In the genomic region with DNA sequence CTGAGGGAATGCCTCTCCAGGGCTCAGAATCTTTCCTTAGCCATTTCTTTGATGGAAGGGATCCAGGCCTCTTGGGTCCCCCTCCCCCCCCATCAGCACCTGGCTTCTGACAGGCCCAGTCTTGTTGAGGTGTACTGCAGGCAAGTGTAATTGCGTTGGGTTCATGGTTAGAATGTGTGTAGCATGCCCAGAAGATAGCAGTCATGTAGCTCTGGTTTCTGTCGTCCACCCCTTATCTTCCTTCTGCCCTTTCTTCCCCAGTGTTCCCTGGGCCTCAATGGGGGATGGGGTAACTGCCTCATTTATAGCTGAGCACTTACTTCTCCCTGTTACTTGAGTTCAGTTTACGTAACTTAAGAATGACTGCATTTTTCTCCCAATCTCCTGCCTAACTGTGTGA, we compare ENCODE assay signal across 9 mouse cellular contexts.
DNase-seq lines count a peak whose midpoint lies in the region; ATAC-seq and TF ChIP-seq lines count a peak whose summit lies in the region.
"Had no signal": no experiment of that assay in that cellular context is flagged by ENCODE, and none has a peak within 500 bp of the region (broad histone marks: within the 10 kb centered on the region; RNA-seq: fewer than 3 reads in every experiment).

No protein-coding gene starts in this region.

- no peaks in the 10 kb centered on the region; the same call in 1 of the 2 replicates for H3K36me3 ChIP-seq in forebrain, embryonic 10.5 days (replicated peaks)
- peaks cover 6% of the 10 kb centered on the region; the same call in 1 of the 2 replicates for H3K36me3 ChIP-seq in forebrain, embryonic 13.5 days (ENCODE audit: poor library complexity, severe bottlenecking)
- peaks cover 82% of the 10 kb centered on the region for H3K36me3 ChIP-seq in G1E (replicated peaks)
- peaks cover 22% of the 10 kb centered on the region for H3K36me3 ChIP-seq in heart, embryonic 13.5 days
- peaks cover 35% of the 10 kb centered on the region for H3K36me3 ChIP-seq in liver, adult 2 months (ENCODE audit: control insufficient read depth, insufficient read depth, low read length)
- H3K36me3 ChIP-seq in hindbrain, embryonic 14.5 days (replicated peaks; ENCODE audit: control insufficient read depth, insufficient read depth) = no peaks in the 10 kb centered on the region
- H3K36me3 ChIP-seq in hindbrain, embryonic 16.5 days (ENCODE audit: control insufficient read depth, insufficient read depth, low read length) = no peaks in the 10 kb centered on the region

- no peak overlapping the region for H3K4me3 ChIP-seq in forebrain, embryonic 10.5 days
- no peak overlapping the region for H3K4me3 ChIP-seq in forebrain, embryonic 13.5 days
- H3K4me3 ChIP-seq in G1E (ENCODE audit: low read depth, low read length) = peak overlapping the region; percentile 34; the same call in 1 of the 2 replicates
- no peak overlapping the region for H3K4me3 ChIP-seq in heart, embryonic 13.5 days
- no peak overlapping the region for H3K4me3 ChIP-seq in liver, adult 2 months (ENCODE audit: insufficient read depth, low read depth, low read length)
- no peak overlapping the region for H3K4me3 ChIP-seq in hindbrain, embryonic 14.5 days (replicated peaks; ENCODE audit: low read length)
- no peak overlapping the region for H3K4me3 ChIP-seq in hindbrain, embryonic 16.5 days (ENCODE audit: low read length)

- peaks cover 2% of the 10 kb centered on the region; the same call in 1 of the 2 replicates for H3K79me2 ChIP-seq in liver, adult 2 months (ENCODE audit: control insufficient read depth, insufficient read depth, low read length)

- H3K9me3 ChIP-seq in forebrain, embryonic 10.5 days = no peaks in the 10 kb centered on the region
- H3K9me3 ChIP-seq in forebrain, embryonic 13.5 days (replicated peaks) = no peaks in the 10 kb centered on the region
- H3K9me3 ChIP-seq in G1E (replicated peaks) = no peaks in the 10 kb centered on the region
- no peaks in the 10 kb centered on the region for H3K9me3 ChIP-seq in heart, embryonic 13.5 days
- no peaks in the 10 kb centered on the region for H3K9me3 ChIP-seq in hindbrain, embryonic 14.5 days (ENCODE audit: control insufficient read depth, low read length)
- no peaks in the 10 kb centered on the region for H3K9me3 ChIP-seq in hindbrain, embryonic 16.5 days (ENCODE audit: control insufficient read depth, low read length)

- peaks cover 24% of the 10 kb centered on the region for H3K4me1 ChIP-seq in forebrain, embryonic 10.5 days
- H3K4me1 ChIP-seq in forebrain, embryonic 13.5 days = 0 out of 2 replicates have a peak, but pooled peaks cover 4% of the 10 kb centered on the region
- H3K4me1 ChIP-seq in G1E (ENCODE audit: insufficient read depth, low read depth, low read length) = peaks cover 77% of the 10 kb centered on the region
- H3K4me1 ChIP-seq in heart, embryonic 13.5 days = peaks cover 46% of the 10 kb centered on the region
- H3K4me1 ChIP-seq in liver, adult 2 months (ENCODE audit: control insufficient read depth, insufficient read depth, low read length) = peaks cover 3% of the 10 kb centered on the region; the same call in 1 of the 2 replicates
- H3K4me1 ChIP-seq in hindbrain, embryonic 14.5 days (replicated peaks; ENCODE audit: control insufficient read depth, insufficient read depth, low read length) = no peaks in the 10 kb centered on the region; the same call in 1 of the 2 replicates
- H3K4me1 ChIP-seq in hindbrain, embryonic 16.5 days (ENCODE audit: control insufficient read depth, insufficient read depth, low read depth, low read length) = no peaks in the 10 kb centered on the region

- DNase-seq in forebrain, embryonic 10.5 days (ENCODE audit: extremely low spot score, low spot score) = no peak
- DNase-seq in G1E (ENCODE audit: low spot score) = peak; percentile 35
- DNase-seq in liver, adult 2 months (ENCODE audit: extremely low read depth, low read depth, low spot score) = peak; percentile 37
- DNase-seq in hindbrain, embryonic 14.5 days (ENCODE audit: low spot score) = no peak
- no peak for DNase-seq in B cell, adult 2 months
- DNase-seq: left cerebral cortex, postnatal 4 days had no signal

- no peak for ATAC-seq in forebrain, embryonic 13.5 days
- ATAC-seq in G1E (ENCODE audit: extremely low read depth, insufficient number of reproducible peaks, low FRiP score, poor library complexity, severe bottlenecking) = peak; percentile 62
- ATAC-seq in heart, embryonic 13.5 days (ENCODE audit: extremely low read depth, insufficient number of reproducible peaks, low FRiP score, low TSS enrichment) = no peak
- ATAC-seq in hindbrain, embryonic 14.5 days (ENCODE audit: low FRiP score) = no peak
- ATAC-seq in hindbrain, embryonic 16.5 days = no peak

- H3K27me3 ChIP-seq in forebrain, embryonic 10.5 days (ENCODE audit: poor library complexity, severe bottlenecking) = no peaks in the 10 kb centered on the region
- H3K27me3 ChIP-seq in forebrain, embryonic 13.5 days = no peaks in the 10 kb centered on the region
- H3K27me3 ChIP-seq in G1E (ENCODE audit: insufficient read depth, low read length) = no peaks in the 10 kb centered on the region
- no peaks in the 10 kb centered on the region for H3K27me3 ChIP-seq in heart, embryonic 13.5 days (replicated peaks)
- no peaks in the 10 kb centered on the region for H3K27me3 ChIP-seq in liver, adult 2 months (ENCODE audit: control insufficient read depth, insufficient read depth, low read length)
- H3K27me3 ChIP-seq in hindbrain, embryonic 14.5 days (ENCODE audit: control insufficient read depth, insufficient read depth, low read length) = no peaks in the 10 kb centered on the region
- no peaks in the 10 kb centered on the region for H3K27me3 ChIP-seq in hindbrain, embryonic 16.5 days (replicated peaks; ENCODE audit: control insufficient read depth, insufficient read depth, low read length)

- no peak for TF ChIP-seq POLR2A in liver, adult 2 months (IDR thresholded peaks at IDR 0.05; ENCODE audit: extremely low read depth, insufficient read depth, low read length)

- 78% methylated on average over 3 of the region's 3 CpGs for WGBS in forebrain, embryonic 10.5 days
- 86% methylated on average over 3 of the region's 3 CpGs for WGBS in forebrain, embryonic 13.5 days
- WGBS in heart, embryonic 13.5 days = 14% methylated on average over 3 of the region's 3 CpGs
- WGBS in liver, adult 2 months = 79% methylated on average over 3 of the region's 3 CpGs
- 89% methylated on average over 3 of the region's 3 CpGs for WGBS in hindbrain, embryonic 14.5 days
- 88% methylated on average over 3 of the region's 3 CpGs for WGBS in hindbrain, embryonic 16.5 days

- H3K9ac ChIP-seq in forebrain, embryonic 13.5 days = no peak overlapping the region
- no peak overlapping the region for H3K9ac ChIP-seq in heart, embryonic 13.5 days
- H3K9ac ChIP-seq in liver, adult 2 months (ENCODE audit: low read depth, low read length) = no peak overlapping the region
- H3K9ac ChIP-seq in hindbrain, embryonic 14.5 days = no peak overlapping the region
- H3K9ac ChIP-seq in hindbrain, embryonic 16.5 days (ENCODE audit: low read depth, low read length) = no peak overlapping the region

- no peak for TF ChIP-seq CTCF in G1E (IDR thresholded peaks at IDR 0.05; ENCODE audit: low read depth, low read length)
- no peak for TF ChIP-seq CTCF in liver, adult 2 months (IDR thresholded peaks at IDR 0.05; ENCODE audit: low read depth, low read length)

- no peak overlapping the region for H3K4me2 ChIP-seq in forebrain, embryonic 13.5 days
- H3K4me2 ChIP-seq in heart, embryonic 13.5 days = peak overlapping the region; percentile 30
- no peak overlapping the region for H3K4me2 ChIP-seq in hindbrain, embryonic 14.5 days (replicated peaks)
- H3K4me2 ChIP-seq in hindbrain, embryonic 16.5 days (ENCODE audit: low read length) = no peak overlapping the region

- peak overlapping the region; percentile 56; the same call in 1 of the 2 replicates for H3K27ac ChIP-seq in forebrain, embryonic 10.5 days
- H3K27ac ChIP-seq in forebrain, embryonic 13.5 days = no peak overlapping the region
- peak overlapping the region; percentile 87 for H3K27ac ChIP-seq in heart, embryonic 13.5 days (replicated peaks)
- peak overlapping the region; percentile 59; the same call in 1 of the 2 replicates for H3K27ac ChIP-seq in liver, adult 2 months (replicated peaks; ENCODE audit: insufficient read depth, low read depth, low read length)
- H3K27ac ChIP-seq in hindbrain, embryonic 14.5 days = no peak overlapping the region
- H3K27ac ChIP-seq in hindbrain, embryonic 16.5 days (ENCODE audit: low read depth, low read length) = no peak overlapping the region

Comparison
In these comparisons a context has a peak if more than half of its experiments do, and no peak if none do; other contexts are left out.
1. H3K27ac ChIP-seq: peak in forebrain, embryonic 10.5 days (single experiment), heart, embryonic 13.5 days (single experiment) and liver, adult 2 months (single experiment); none in forebrain, embryonic 13.5 days (single experiment), hindbrain, embryonic 14.5 days (single experiment) and hindbrain, embryonic 16.5 days (single experiment).
2. DNase-seq: peak in G1E (single experiment) and liver, adult 2 months (single experiment); none in forebrain, embryonic 10.5 days (single experiment), hindbrain, embryonic 14.5 days (single experiment) and B cell, adult 2 months (0 of 2).